Mouse (Mus musculus) liver, embryonic 12.5 days (tissue): ENCODE results near the gene Itga4. TPM values are rescaled to one million over a fixed set of nuclear protein-coding genes. Genes with fewer than 3 reads are reported as not detected.
A peak's percentile ranks its signal among the peaks of the same experiment; 100 is the strongest.

Experiments
- ATAC-seq: fragments of 200-750 bp; cut with Nextera tagmentation; 2 replicates; pipeline ENCODE4 v1.8.0; 2017; ENCODE audit warnings: moderate number of reproducible peaks, mild to moderate bottlenecking, moderate library complexity
- H3K27ac ChIP-seq: fragments of 300-500 bp; sonication (generic); 2 replicates; pipeline ENCODE4 v1.5.1; 2016; ENCODE audit warnings: mild to moderate bottlenecking
- H3K27me3 ChIP-seq: fragments of 300-500 bp; sonication (generic); replicated peaks from 2 replicates; pipeline ENCODE4 v1.6.1; 2016; ENCODE audit warnings: mild to moderate bottlenecking, moderate library complexity
- H3K36me3 ChIP-seq: fragments of 300-500 bp; sonication (generic); 2 replicates; pipeline ENCODE4 v1.6.1; 2016; ENCODE audit warnings: mild to moderate bottlenecking, moderate library complexity
- H3K4me1 ChIP-seq: fragments of 300-500 bp; sonication (generic); 2 replicates; pipeline ENCODE4 v1.6.1; 2016
- H3K4me2 ChIP-seq: fragments of 300-500 bp; sonication (generic); 2 replicates; pipeline ENCODE4 v1.6.1; 2016; ENCODE audit warnings: mild to moderate bottlenecking, moderate library complexity
- H3K4me3 ChIP-seq: fragments of 300-500 bp; sonication (generic); 2 replicates; pipeline ENCODE4 v1.5.1; 2016; ENCODE audit warnings: mild to moderate bottlenecking, moderate library complexity
- H3K9ac ChIP-seq: fragments of 300-500 bp; sonication (generic); 2 replicates; pipeline ENCODE4 v1.6.1; 2016; ENCODE audit warnings: mild to moderate bottlenecking, moderate library complexity
- H3K9me3 ChIP-seq: fragments of 300-500 bp; sonication (generic); replicated peaks from 2 replicates; pipeline ENCODE4 v1.6.1; 2016; ENCODE audit warnings: mild to moderate bottlenecking, moderate library complexity
- WGBS: fragments of 180-500 bp; shearing (Covaris S2); methylation state at CpG from one replicate; pipeline ENCODE4 v1.1.7; 2016; ENCODE audit not compliant: insufficient replicate concordance; 5-methylcytosine and 5-hydroxymethylcytosine counted together
- polyA plus RNA-seq: library from polyadenylated mRNA; unstranded; fragments of >200 nt; fragmentation: Nextera tagmentation; extraction: Ambion mirVana; gene quantifications from 2 replicates; pipeline ENCODE4 v1.2.1, GENCODE M21; 2016

Itga4 gene
- polyA plus RNA-seq, 1 experiment from 2014 or later, result 36.9 TPM

DNA sequence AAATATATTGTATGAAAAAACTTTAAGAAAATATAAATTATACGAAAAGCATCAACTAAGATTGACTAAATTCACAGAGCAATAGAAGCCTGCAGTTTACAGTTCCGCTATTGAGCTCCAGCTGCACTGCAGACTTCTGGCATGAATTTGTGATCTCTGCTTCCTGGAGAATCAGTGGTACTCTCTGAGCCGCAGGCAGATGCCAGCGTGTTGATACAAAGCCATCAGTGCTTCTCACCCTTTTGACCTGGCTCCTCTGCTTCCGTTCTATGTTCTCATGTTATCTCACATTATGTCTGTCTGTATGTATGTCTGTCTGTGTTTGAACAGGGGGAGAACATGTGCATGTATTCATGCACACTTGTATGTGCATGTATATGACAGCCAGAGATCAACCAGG lies 6.9 kb upstream of the Itga4 start:
- peaks cover 38% of the 10 kb centered on the region for H3K4me1 ChIP-seq
- H3K27me3 ChIP-seq, result no peaks in the 10 kb centered on the region
- no peaks in the 10 kb centered on the region for H3K9me3 ChIP-seq
- H3K4me3 ChIP-seq, result no peak overlapping the region
- H3K4me2 ChIP-seq, result no peak overlapping the region
- no peak for ATAC-seq
- no peak overlapping the region for H3K9ac ChIP-seq
- H3K27ac ChIP-seq, result no peak overlapping the region
- WGBS, result 58% methylated on average over 5 of the region's 5 CpGs
- no peaks in the 10 kb centered on the region for H3K36me3 ChIP-seq

DNA sequence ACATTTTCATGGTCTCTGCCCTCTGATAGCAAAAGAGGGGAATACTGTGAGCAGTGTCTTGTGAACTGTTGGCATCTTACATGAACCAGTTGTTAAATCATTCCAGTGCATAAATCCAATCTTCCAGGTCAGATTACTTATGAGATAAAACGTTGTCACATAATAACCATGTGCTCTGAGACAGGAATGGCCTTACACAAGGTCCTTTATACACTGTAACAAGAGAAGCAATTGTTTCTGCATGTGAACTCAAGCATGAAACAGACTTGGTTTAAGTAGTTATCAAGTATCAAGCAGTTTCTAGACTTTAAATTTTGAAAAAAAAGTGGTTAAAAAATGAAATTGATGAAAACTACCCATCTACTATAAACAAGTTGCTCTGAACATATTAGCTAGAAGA lies 4.7 kb upstream of the Itga4 start:
- Histone ChIP-seq H3K4me3 (no peak overlapping the region), H3K27ac (no peak overlapping the region), H3K4me1 (peaks cover 40% of the 10 kb centered on the region), H3K27me3 (no peaks in the 10 kb centered on the region), H3K9me3 (no peaks in the 10 kb centered on the region), H3K9ac (no peak overlapping the region), H3K4me2 (no peak overlapping the region), H3K36me3 (no peaks in the 10 kb centered on the region)
- 56% methylated on average over 1 of the region's 1 CpGs for WGBS
- no peak for ATAC-seq

- Histone ChIP-seq H3K4me2 (peak overlapping the region; percentile 79), H3K27ac (peak overlapping the region; percentile 98), H3K9me3 (no peaks in the 10 kb centered on the region), H3K36me3 (no peaks in the 10 kb centered on the region), H3K27me3 (no peaks in the 10 kb centered on the region), H3K4me3 (no peak overlapping the region), H3K9ac (peak overlapping the region; percentile 97), H3K4me1 (peaks cover 47% of the 10 kb centered on the region)
- 35% methylated on average over 8 of the region's 8 CpGs for WGBS
- peak; percentile 59 for ATAC-seq
These were observed 1.4 kb upstream of the Itga4 start for GRCm38 (mm10) chr2:79253754-79254197.

DNA sequence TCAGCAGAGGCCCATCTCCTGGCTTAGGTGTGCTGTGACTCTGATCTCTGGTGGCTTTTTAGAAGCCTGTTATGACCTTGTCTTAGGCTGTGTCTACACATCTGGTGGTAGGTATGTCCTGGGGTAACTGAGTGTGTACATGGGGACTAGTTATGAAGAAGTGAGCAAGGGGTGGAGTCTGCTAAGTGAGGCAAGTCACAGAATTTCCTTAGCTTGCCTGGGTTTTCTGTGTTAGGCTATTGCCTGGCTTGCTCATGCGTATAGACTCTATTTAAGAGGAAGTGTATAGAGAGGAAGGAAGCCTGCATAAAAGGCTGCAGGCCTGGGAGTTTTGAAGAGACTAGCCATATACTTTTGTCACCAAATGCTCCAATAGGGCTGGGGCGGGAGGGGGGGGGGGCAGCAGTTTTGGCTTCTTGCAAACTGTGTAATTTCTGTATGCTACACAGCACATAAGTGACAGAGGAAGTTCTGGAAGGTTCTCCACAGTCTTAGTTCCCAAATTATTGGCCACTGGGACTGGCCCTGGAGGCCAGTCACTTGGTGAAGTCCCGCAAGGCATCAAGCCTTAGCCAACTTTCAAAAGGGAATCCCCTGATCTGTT lies 536 bp upstream of the Itga4 start:
- Histone ChIP-seq H3K4me1 (peaks cover 51% of the 10 kb centered on the region), H3K4me2 (peak overlapping the region; percentile 79), H3K27me3 (no peaks in the 10 kb centered on the region), H3K9me3 (no peaks in the 10 kb centered on the region), H3K9ac (peak overlapping the region; percentile 97), H3K4me3 (peak overlapping the region; percentile 93), H3K27ac (peak overlapping the region; percentile 98), H3K36me3 (no peaks in the 10 kb centered on the region)
- ATAC-seq, result no peak
- WGBS, result 14% methylated on average over 3 of the region's 3 CpGs

- no peaks in the 10 kb centered on the region for H3K9me3 ChIP-seq
- no peak for ATAC-seq
- WGBS, result 4% methylated on average over 7 of the region's 7 CpGs
- H3K27ac ChIP-seq, result peak overlapping the region; percentile 98
- peak overlapping the region; percentile 93 for H3K4me3 ChIP-seq
- peak overlapping the region; percentile 97 for H3K9ac ChIP-seq
- peaks cover 10% of the 10 kb centered on the region for H3K36me3 ChIP-seq
- H3K27me3 ChIP-seq, result no peaks in the 10 kb centered on the region
- peaks cover 60% of the 10 kb centered on the region for H3K4me1 ChIP-seq
- peak overlapping the region; percentile 79 for H3K4me2 ChIP-seq
These were observed 744 bp downstream of the Itga4 start for GRCm38 (mm10) chr2:79256001-79256339.

DNA sequence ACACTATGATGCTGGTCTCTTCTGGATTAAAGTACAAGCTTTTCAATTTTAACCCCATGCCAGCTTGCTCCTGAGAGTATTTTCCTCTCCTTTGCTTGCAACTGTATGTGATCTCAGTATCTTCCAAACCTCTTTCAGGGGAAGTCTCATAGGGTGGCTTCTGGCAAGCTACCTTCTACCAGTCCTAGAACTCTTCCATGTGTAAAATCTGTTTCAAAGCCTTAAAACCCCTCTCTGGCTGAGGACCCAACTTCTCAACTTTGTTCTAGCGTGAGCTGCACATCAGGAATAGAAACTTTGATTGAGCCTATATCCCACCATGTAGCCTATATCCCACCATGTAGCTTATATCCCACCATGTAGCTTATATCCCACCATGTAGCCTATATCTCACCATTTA lies 1.1 kb downstream of the Itga4 start:
- Histone ChIP-seq H3K4me1 (peaks cover 60% of the 10 kb centered on the region), H3K9me3 (no peaks in the 10 kb centered on the region), H3K27ac (peak overlapping the region; percentile 98), H3K27me3 (no peaks in the 10 kb centered on the region), H3K4me3 (peak overlapping the region; percentile 93), H3K36me3 (peaks cover 13% of the 10 kb centered on the region), H3K4me2 (peak overlapping the region; percentile 79), H3K9ac (peak overlapping the region; percentile 97)
- ATAC-seq, result no peak
- 27% methylated on average over 1 of the region's 1 CpGs for WGBS

DNA sequence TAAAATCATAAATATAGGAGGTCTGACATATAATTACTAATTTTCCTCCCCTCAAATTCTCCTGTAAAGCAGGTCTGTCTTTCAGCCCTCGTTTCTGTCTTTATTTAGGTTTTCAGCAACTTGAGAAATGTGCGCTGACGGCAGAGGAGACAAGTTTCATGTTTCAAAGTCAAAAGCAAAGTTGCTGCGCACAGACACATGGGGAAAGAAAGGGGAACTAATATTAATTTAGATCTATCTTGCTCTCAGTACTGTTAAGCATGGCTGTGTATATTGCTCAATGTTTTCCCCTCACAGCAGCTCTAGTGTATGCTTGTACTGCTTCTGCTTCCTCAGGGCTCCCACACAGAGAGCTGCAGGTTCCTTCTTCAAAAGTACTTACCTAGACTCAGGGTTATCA lies 1.7 kb downstream of the Itga4 start:
- peaks cover 18% of the 10 kb centered on the region for H3K36me3 ChIP-seq
- H3K4me3 ChIP-seq, result peak overlapping the region; percentile 93
- H3K4me2 ChIP-seq, result peak overlapping the region; percentile 79
- no peak for ATAC-seq
- WGBS, result 20% methylated on average over 4 of the region's 4 CpGs
- H3K9me3 ChIP-seq, result no peaks in the 10 kb centered on the region
- H3K27me3 ChIP-seq, result no peaks in the 10 kb centered on the region
- peaks cover 60% of the 10 kb centered on the region for H3K4me1 ChIP-seq
- peak overlapping the region; percentile 98 for H3K27ac ChIP-seq
- peak overlapping the region; percentile 97 for H3K9ac ChIP-seq

DNA sequence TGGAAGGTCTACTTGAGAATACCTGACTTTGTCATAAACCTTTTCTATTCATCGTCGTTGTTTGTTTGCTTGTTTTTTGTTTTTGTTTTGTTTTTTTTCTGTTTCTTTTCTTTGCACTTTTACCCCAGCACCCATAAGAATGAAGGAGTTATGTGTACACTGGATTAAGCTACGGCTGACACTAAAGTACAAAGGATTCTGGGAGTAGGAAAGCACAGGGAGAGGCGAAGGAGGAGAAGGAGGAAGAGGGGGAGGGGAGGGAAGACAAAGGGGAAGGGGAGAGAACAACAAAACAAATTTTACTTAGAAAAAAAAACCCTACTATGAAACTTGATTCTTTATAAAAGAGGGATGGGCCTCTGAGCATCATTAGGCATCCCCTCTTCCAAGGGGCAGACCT lies 2.2 kb downstream of the Itga4 start:
- no peaks in the 10 kb centered on the region for H3K9me3 ChIP-seq
- no peak for ATAC-seq
- peak overlapping the region; percentile 93 for H3K4me3 ChIP-seq
- H3K27ac ChIP-seq, result peak overlapping the region; percentile 98
- no peaks in the 10 kb centered on the region for H3K27me3 ChIP-seq
- H3K9ac ChIP-seq, result peak overlapping the region; percentile 97
- peaks cover 64% of the 10 kb centered on the region for H3K4me1 ChIP-seq
- 36% methylated on average over 4 of the region's 4 CpGs for WGBS
- peaks cover 22% of the 10 kb centered on the region for H3K36me3 ChIP-seq
- peak overlapping the region; percentile 79 for H3K4me2 ChIP-seq

DNA sequence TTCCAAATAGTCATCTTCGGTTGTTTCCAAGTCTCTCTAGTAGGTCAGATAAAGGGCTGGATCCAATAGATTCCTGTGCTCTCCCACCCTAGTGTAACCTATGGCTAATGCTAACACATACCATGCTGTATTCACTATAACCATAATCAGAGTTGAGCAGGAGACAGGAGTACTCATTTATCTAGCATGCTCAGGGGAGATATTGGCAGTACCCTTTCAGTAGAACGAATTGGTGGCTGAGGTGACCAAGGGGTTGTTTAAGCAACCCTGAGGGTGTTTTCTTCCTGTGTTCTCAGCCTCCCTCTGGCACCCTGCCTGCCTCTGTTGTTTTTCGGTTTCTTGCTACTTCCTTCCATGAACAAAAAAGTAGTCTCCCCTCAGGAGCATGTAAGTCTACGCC lies 4.1 kb downstream of the Itga4 start:
- Histone ChIP-seq H3K36me3 (peaks cover 38% of the 10 kb centered on the region), H3K27me3 (no peaks in the 10 kb centered on the region), H3K4me3 (peak overlapping the region; percentile 49), H3K9ac (peak overlapping the region; percentile 70), H3K27ac (peak overlapping the region; percentile 98), H3K4me1 (peaks cover 64% of the 10 kb centered on the region), H3K4me2 (peak overlapping the region; percentile 79), H3K9me3 (no peaks in the 10 kb centered on the region)
- peak; percentile 87 for ATAC-seq
- 18% methylated on average over 4 of the region's 4 CpGs for WGBS

DNA sequence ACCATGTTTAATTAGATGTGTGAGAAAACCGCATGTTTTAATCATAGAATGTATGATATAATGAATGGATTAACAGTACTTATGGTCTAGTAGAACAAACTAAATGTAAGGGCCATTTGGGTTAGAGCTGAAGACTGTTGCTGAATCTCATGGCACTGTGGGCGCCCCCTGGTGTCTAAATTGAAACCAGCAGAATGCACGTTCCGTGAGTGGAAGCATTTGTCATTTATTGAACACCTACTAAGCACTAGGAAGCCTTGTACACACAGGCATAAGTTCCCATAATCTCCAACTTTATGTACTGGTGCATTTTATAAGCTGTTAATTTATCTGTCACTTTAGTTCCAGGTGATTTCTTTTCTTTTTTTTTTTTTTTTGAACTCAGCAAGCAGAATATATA lies 10.4 kb downstream of the Itga4 start:
- H3K4me1 ChIP-seq, result peaks cover 87% of the 10 kb centered on the region
- H3K9me3 ChIP-seq, result no peaks in the 10 kb centered on the region
- peak; percentile 31; the same call in 1 of the 2 replicates for ATAC-seq
- 17% methylated on average over 4 of the region's 4 CpGs for WGBS
- H3K27me3 ChIP-seq, result no peaks in the 10 kb centered on the region
- H3K27ac ChIP-seq, result no peak overlapping the region
- peak overlapping the region; percentile 29 for H3K4me2 ChIP-seq
- H3K4me3 ChIP-seq, result no peak overlapping the region
- H3K9ac ChIP-seq, result no peak overlapping the region
- H3K36me3 ChIP-seq, result peaks cover 63% of the 10 kb centered on the region

DNA sequence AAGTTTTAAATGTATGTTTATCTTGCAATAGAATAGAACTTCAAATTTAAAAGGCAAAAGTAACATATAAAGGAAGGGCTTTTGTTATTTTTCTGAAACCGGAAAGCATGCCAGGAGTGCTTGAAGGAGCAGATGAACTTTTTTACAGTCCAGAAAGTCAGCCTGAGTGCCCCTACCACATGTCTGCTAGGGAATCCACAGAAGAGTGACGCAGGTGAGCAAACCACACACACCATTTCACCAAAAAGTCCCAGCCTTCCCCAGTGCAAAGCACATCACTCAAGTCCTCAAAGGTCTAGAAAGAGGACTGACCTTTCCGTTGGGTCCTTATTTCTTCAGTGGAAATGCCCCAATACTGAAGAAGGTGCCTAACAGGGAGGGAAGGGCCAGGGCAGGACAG lies 11.3 kb downstream of the Itga4 start:
- no peak for ATAC-seq
- no peak overlapping the region for H3K4me2 ChIP-seq
- 83% methylated on average over 3 of the region's 3 CpGs for WGBS
- no peak overlapping the region for H3K9ac ChIP-seq
- H3K9me3 ChIP-seq, result no peaks in the 10 kb centered on the region
- peaks cover 88% of the 10 kb centered on the region for H3K4me1 ChIP-seq
- no peaks in the 10 kb centered on the region for H3K27me3 ChIP-seq
- peaks cover 63% of the 10 kb centered on the region for H3K36me3 ChIP-seq
- 0 out of 2 replicates have a peak overlapping the region, but pooled peaks have one; percentile 30 for H3K27ac ChIP-seq
- no peak overlapping the region for H3K4me3 ChIP-seq

GRCm38 (mm10) chr2:79267181-79267580 lies 12.0 kb downstream of the Itga4 start:
- ATAC-seq, result no peak
- 69% methylated on average over 3 of the region's 3 CpGs for WGBS
- Histone ChIP-seq H3K9ac (no peak overlapping the region), H3K4me3 (no peak overlapping the region), H3K9me3 (no peaks in the 10 kb centered on the region), H3K4me2 (peak overlapping the region; percentile 14; the same call in 1 of the 2 replicates), H3K4me1 (peaks cover 88% of the 10 kb centered on the region), H3K27me3 (no peaks in the 10 kb centered on the region), H3K36me3 (peaks cover 64% of the 10 kb centered on the region), H3K27ac (peak overlapping the region; percentile 71)

DNA sequence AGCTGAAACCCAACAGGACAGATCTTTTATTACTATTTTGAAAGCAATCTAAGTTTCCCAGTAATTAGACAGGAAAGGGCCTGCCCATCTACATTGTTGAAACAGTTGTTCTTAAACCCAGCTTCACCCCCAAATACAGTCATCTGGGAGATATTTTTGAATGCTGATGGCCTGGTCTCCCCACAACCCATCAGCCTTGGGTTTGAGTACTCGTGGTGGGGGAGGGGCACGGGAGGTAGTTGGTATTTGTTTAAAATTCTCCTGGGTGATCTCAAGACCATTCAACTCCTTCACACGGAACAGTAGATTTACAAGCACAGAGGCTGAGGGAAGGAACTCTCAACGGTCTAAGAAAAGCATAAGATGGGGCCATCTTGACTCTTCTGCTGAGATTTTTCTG lies 13.6 kb downstream of the Itga4 start:
- H3K9me3 ChIP-seq, result no peaks in the 10 kb centered on the region
- ATAC-seq, result no peak
- H3K27ac ChIP-seq, result peak overlapping the region; percentile 96
- 0 out of 2 replicates have a peak overlapping the region, but pooled peaks have one; percentile 3 for H3K9ac ChIP-seq
- no peaks in the 10 kb centered on the region for H3K27me3 ChIP-seq
- peak overlapping the region; percentile 22 for H3K4me3 ChIP-seq
- H3K36me3 ChIP-seq, result peaks cover 66% of the 10 kb centered on the region
- 57% methylated on average over 4 of the region's 4 CpGs for WGBS
- peaks cover 87% of the 10 kb centered on the region for H3K4me1 ChIP-seq
- H3K4me2 ChIP-seq, result peak overlapping the region; percentile 66
